Mouse (Mus musculus) heart, postnatal 0 days (tissue): ENCODE measurements around the gene Cnih3.

Experiments used
- CTCF ChIP-seq: IDR thresholded peaks from 2 replicates; pipeline ENCODE4 v1.5.1; 2016; ENCODE audit warnings: antibody characterized with exemption, control low read depth, low read depth
- EP300 ChIP-seq: IDR thresholded peaks from 2 replicates; pipeline ENCODE4 v1.6.1; 2016; ENCODE audit warnings: antibody characterized with exemption, low read depth

GRCm38 (mm10) chr1:181371226-181371625 lies 18.8 kb downstream of the Cnih3 start:
- TF ChIP-seq EP300 (no peak), CTCF (no peak)
